Mouse (Mus musculus): ENCODE measurements around the gene Olfr355. TPM values are rescaled to one million over a fixed set of nuclear protein-coding genes. Genes with fewer than 3 reads are reported as not detected.

Olfr355 gene
- polyA plus RNA-seq (2015; fragmentation: Nextera tagmentation; extraction: Ambion mirVana) = not detected in 2 replicates

GRCm38 (mm10) chr2:36928797-36929196, at the start of gene Olfr355:
Olfr355 (minus strand) TSS chr2:36928897.

GRCm38 (mm10) chr2:36936821-36937220, 8.1 kb upstream of the Olfr355 start, which contains the start of gene Olfr356:
Olfr356 (plus strand) TSS chr2:36937121.

GRCm38 (mm10) chr2:36905380-36905779, 23.3 kb downstream of the Olfr355 start, which contains the start of gene Olfr354:
Olfr354 (plus strand) TSS chr2:36905680.

GRCm38 (mm10) chr2:36892836-36893235, 35.9 kb downstream of the Olfr355 start, which contains the start of gene Olfr353:
Olfr353 (minus strand) TSS chr2:36892936.

Other genes starting within 250 kb of the Olfr355 start
- gene Olfr346, start 243.1 kb downstream of the Olfr355 start, polyA plus RNA-seq (2015; fragmentation: Nextera tagmentation; extraction: Ambion mirVana) = not detected in 2 replicates
- not detected in 2 replicates for gene Olfr347, start 197.0 kb downstream of the Olfr355 start, polyA plus RNA-seq (2015; fragmentation: Nextera tagmentation; extraction: Ambion mirVana)
- not detected in 2 replicates for gene Olfr348, start 144.6 kb downstream of the Olfr355 start, polyA plus RNA-seq (2015; fragmentation: Nextera tagmentation; extraction: Ambion mirVana)
- gene Olfr50, start 138.4 kb downstream of the Olfr355 start, polyA plus RNA-seq (2015; fragmentation: Nextera tagmentation; extraction: Ambion mirVana) = not detected in 2 replicates
- not detected in 2 replicates for gene Olfr3, start 111.9 kb downstream of the Olfr355 start, polyA plus RNA-seq (2015; fragmentation: Nextera tagmentation; extraction: Ambion mirVana)
- not detected in 2 replicates for gene Olfr350, start 82.6 kb downstream of the Olfr355 start, polyA plus RNA-seq (2015; fragmentation: Nextera tagmentation; extraction: Ambion mirVana)
- gene Olfr351, start 66.2 kb downstream of the Olfr355 start, polyA plus RNA-seq (2015; fragmentation: Nextera tagmentation; extraction: Ambion mirVana) = not detected in 2 replicates
- not detected in 2 replicates for gene Olfr352, start 60.4 kb downstream of the Olfr355 start, polyA plus RNA-seq (2015; fragmentation: Nextera tagmentation; extraction: Ambion mirVana)
- not detected in 2 replicates for gene Olfr353, start 36.0 kb downstream of the Olfr355 start, polyA plus RNA-seq (2015; fragmentation: Nextera tagmentation; extraction: Ambion mirVana)
- not detected in 2 replicates for gene Olfr354, start 23.2 kb downstream of the Olfr355 start, polyA plus RNA-seq (2015; fragmentation: Nextera tagmentation; extraction: Ambion mirVana)
- gene Olfr356, start 8.2 kb upstream of the Olfr355 start, polyA plus RNA-seq (2015; fragmentation: Nextera tagmentation; extraction: Ambion mirVana) = not detected in 2 replicates
- not detected in 2 replicates for gene Olfr357, start 64.9 kb upstream of the Olfr355 start, polyA plus RNA-seq (2015; fragmentation: Nextera tagmentation; extraction: Ambion mirVana)
- not detected in 2 replicates for gene Olfr358, start 80.4 kb upstream of the Olfr355 start, polyA plus RNA-seq (2015; fragmentation: Nextera tagmentation; extraction: Ambion mirVana)
- gene Olfr360, start 136.8 kb upstream of the Olfr355 start, polyA plus RNA-seq (2015; fragmentation: Nextera tagmentation; extraction: Ambion mirVana) = not detected in 2 replicates
- not detected in 2 replicates for gene Olfr361, start 160.4 kb upstream of the Olfr355 start, polyA plus RNA-seq (2015; fragmentation: Nextera tagmentation; extraction: Ambion mirVana)
- not detected in 2 replicates for gene Olfr362, start 189.0 kb upstream of the Olfr355 start, polyA plus RNA-seq (2015; fragmentation: Nextera tagmentation; extraction: Ambion mirVana)
- gene Olfr364-ps1, start 210.4 kb upstream of the Olfr355 start, polyA plus RNA-seq (2015; fragmentation: Nextera tagmentation; extraction: Ambion mirVana) = not detected in 2 replicates